Mouse (Mus musculus) MEL (cell line): ENCODE results near the gene Uspl1.

Source experiments
- CTCF ChIP-seq, 3 experiments: IDR thresholded peaks in 2 of 3; conservative IDR thresholded peaks in 1 of 3; 2 replicates each; pipeline ENCODE4 v1.5.1; 2011 to 2012; ENCODE audit warnings: low read length in 3 of 3, low read depth in 2 of 3, mild to moderate bottlenecking in 2 of 3, improper control_type of control experiment in 1 of 3, inconsistent platforms in 1 of 3, mixed read lengths in 1 of 3, moderate library complexity in 1 of 3; ENCODE audit not compliant: control insufficient read depth in 1 of 3, insufficient read depth in 1 of 3, poor library complexity in 1 of 3, severe bottlenecking in 1 of 3
- GATA1 ChIP-seq: IDR thresholded peaks from 2 replicates; pipeline ENCODE4 v1.6.1; 2011; ENCODE audit warnings: low read depth, low read length, improper control_type of control experiment
- KAT2A ChIP-seq: conservative IDR thresholded peaks from 2 replicates; pipeline ENCODE4 v1.6.1; 2012; ENCODE audit warnings: low read depth, low read length, improper control_type of control experiment, inconsistent platforms
- MAZ ChIP-seq: IDR thresholded peaks from 2 replicates; pipeline ENCODE4 v1.6.1; 2012; ENCODE audit warnings: low read depth, mild to moderate bottlenecking, inconsistent platforms, low read length, improper control_type of control experiment
- MEF2A ChIP-seq: IDR thresholded peaks from 2 replicates; pipeline ENCODE4 v1.6.1; 2014; ENCODE audit warnings: low read depth, mild to moderate bottlenecking, inconsistent platforms, low read length, improper control_type of control experiment; ENCODE audit not compliant: poor library complexity, insufficient replicate concordance, severe bottlenecking; ENCODE audit errors: extremely low read depth
- NRF1 ChIP-seq: IDR thresholded peaks from 2 replicates; pipeline ENCODE4 v1.6.1; 2014; ENCODE audit warnings: low read depth, mild to moderate bottlenecking, inconsistent platforms, low read length, improper control_type of control experiment, moderate library complexity; ENCODE audit not compliant: poor library complexity, insufficient read depth, severe bottlenecking
- POLR2A ChIP-seq, 2 experiments: IDR thresholded peaks; 2 replicates each; pipeline ENCODE4 v1.6.1; 2011 to 2012; ENCODE audit warnings: low read length in 2 of 2, mild to moderate bottlenecking in 2 of 2, control low read depth in 1 of 2, improper control_type of control experiment in 1 of 2, low read depth in 1 of 2, moderate library complexity in 1 of 2; ENCODE audit not compliant: control insufficient read depth in 1 of 2, insufficient read depth in 1 of 2, poor library complexity in 1 of 2
- TBP ChIP-seq: IDR thresholded peaks from 2 replicates; pipeline ENCODE4 v1.8.0; 2011; ENCODE audit warnings: low read depth, low read length, improper control_type of control experiment

- no peak for TF ChIP-seq MAZ
- no peak for TF ChIP-seq CTCF (IDR thresholded peaks at IDR 0.05 in 2 of 3, conservative IDR thresholded peaks at IDR 0.05 in 1 of 3; ENCODE audit: control insufficient read depth in 1 of 3, insufficient read depth in 1 of 3, low read depth in 2 of 3, low read length in 3 of 3, poor library complexity in 1 of 3, severe bottlenecking in 1 of 3)
- no peak for TF ChIP-seq GATA1
- TF ChIP-seq TBP: no peak
- TF ChIP-seq MEF2A: no peak
- TF ChIP-seq POLR2A (IDR thresholded peaks at IDR 0.05; ENCODE audit: control insufficient read depth in 1 of 2, insufficient read depth in 1 of 2, low read depth in 1 of 2, low read length in 2 of 2, poor library complexity in 1 of 2): no peak
- TF ChIP-seq KAT2A: no peak
- TF ChIP-seq NRF1: no peak
Observed at GRCm38 (mm10) chr5:149237221-149237950, 53.2 kb downstream of the Uspl1 start.
